Mouse (Mus musculus) midbrain, embryonic 16.5 days (tissue): ENCODE measurements around the gene Tmem108. TPM values are rescaled to one million over a fixed set of nuclear protein-coding genes. Genes with fewer than 3 reads are reported as not detected.

Experiments
- ATAC-seq: fragments of 200-750 bp; cut with Nextera tagmentation; 2 replicates; pipeline ENCODE4 v1.8.0; 2017; ENCODE audit warnings: moderate TSS enrichment
- H3K27ac ChIP-seq: fragments of 300-500 bp; sonication (generic); 2 replicates; pipeline ENCODE4 v1.5.1; 2014; ENCODE audit warnings: mild to moderate bottlenecking, low read length, mixed read lengths
- H3K27me3 ChIP-seq: fragments of 300-500 bp; sonication (generic); 2 replicates; pipeline ENCODE4 v1.6.1; 2014; ENCODE audit warnings: low read depth, low read length, mixed read lengths; ENCODE audit not compliant: control insufficient read depth, insufficient read depth
- H3K36me3 ChIP-seq: fragments of 300-500 bp; sonication (generic); 2 replicates; pipeline ENCODE4 v1.6.1; 2014; ENCODE audit warnings: mild to moderate bottlenecking, low read length, moderate library complexity, mixed read lengths; ENCODE audit not compliant: control insufficient read depth, insufficient read depth
- H3K4me1 ChIP-seq: fragments of 300-500 bp; sonication (generic); 2 replicates; pipeline ENCODE4 v1.6.1; 2014; ENCODE audit warnings: mild to moderate bottlenecking, low read length, mixed read lengths; ENCODE audit not compliant: control insufficient read depth, insufficient read depth
- H3K4me2 ChIP-seq: fragments of 300-500 bp; sonication (generic); 2 replicates; pipeline ENCODE4 v1.6.1; 2014; ENCODE audit warnings: mild to moderate bottlenecking, low read length, mixed read lengths
- H3K4me3 ChIP-seq: fragments of 300-500 bp; sonication (generic); 2 replicates; pipeline ENCODE4 v1.5.1; 2014; ENCODE audit warnings: low read depth, mild to moderate bottlenecking, low read length, moderate library complexity, mixed read lengths
- H3K9ac ChIP-seq: fragments of 300-500 bp; sonication (generic); 2 replicates; pipeline ENCODE4 v1.6.1; 2014; ENCODE audit warnings: low read depth, low read length, mixed read lengths
- H3K9me3 ChIP-seq: fragments of 300-500 bp; sonication (generic); replicated peaks from 2 replicates; pipeline ENCODE4 v1.6.1; 2014; ENCODE audit warnings: mild to moderate bottlenecking, low read length, mixed read lengths; ENCODE audit not compliant: control insufficient read depth, poor library complexity, severe bottlenecking
- WGBS: fragments of 180-500 bp; shearing (Covaris S2); extraction: QIAGEN DNeasy Blood & Tissue Kit; methylation state at CpG from one replicate; pipeline ENCODE4 v1.1.7; 2014; 5-methylcytosine and 5-hydroxymethylcytosine counted together
- polyA plus RNA-seq: library from polyadenylated mRNA; unstranded; fragments of >200 nt; fragmentation: Nextera tagmentation; extraction: Ambion mirVana; gene quantifications from 2 replicates; pipeline ENCODE4 v1.2.1, GENCODE M21; 2015

Tmem108 gene
- polyA plus RNA-seq, 1 experiment from 2014 or later = 28.9 TPM

GRCm38 (mm10) chr9:103434116-103434515 lies 327.5 kb downstream of the Tmem108 start:
- no peak overlapping the region for H3K4me2 ChIP-seq
- no peaks in the 10 kb centered on the region for H3K9me3 ChIP-seq
- no peak for ATAC-seq
- H3K36me3 ChIP-seq = no peaks in the 10 kb centered on the region
- 59% methylated on average over 4 of the region's 4 CpGs for WGBS
- H3K27me3 ChIP-seq = no peaks in the 10 kb centered on the region
- H3K4me3 ChIP-seq = no peak overlapping the region
- no peak overlapping the region for H3K27ac ChIP-seq
- 0 out of 2 replicates have a peak, but pooled peaks cover 2% of the 10 kb centered on the region for H3K4me1 ChIP-seq
- H3K9ac ChIP-seq = no peak overlapping the region

Other genes starting within 250 kb of the Tmem108 start
- 3.1 and 3.2 TPM in 2 replicates for gene Nphp3, start 240.7 kb upstream of the Tmem108 start, polyA plus RNA-seq